Mouse (Mus musculus) liver (tissue): ENCODE measurements around the gene Psd.

ENCODE experiments used
- DNase-seq: peaks from one replicate; pipeline ENCODE4 v3.0.0-alpha.2; 2020; ENCODE audit warnings: mixed read lengths

Gene Psd

DNA sequence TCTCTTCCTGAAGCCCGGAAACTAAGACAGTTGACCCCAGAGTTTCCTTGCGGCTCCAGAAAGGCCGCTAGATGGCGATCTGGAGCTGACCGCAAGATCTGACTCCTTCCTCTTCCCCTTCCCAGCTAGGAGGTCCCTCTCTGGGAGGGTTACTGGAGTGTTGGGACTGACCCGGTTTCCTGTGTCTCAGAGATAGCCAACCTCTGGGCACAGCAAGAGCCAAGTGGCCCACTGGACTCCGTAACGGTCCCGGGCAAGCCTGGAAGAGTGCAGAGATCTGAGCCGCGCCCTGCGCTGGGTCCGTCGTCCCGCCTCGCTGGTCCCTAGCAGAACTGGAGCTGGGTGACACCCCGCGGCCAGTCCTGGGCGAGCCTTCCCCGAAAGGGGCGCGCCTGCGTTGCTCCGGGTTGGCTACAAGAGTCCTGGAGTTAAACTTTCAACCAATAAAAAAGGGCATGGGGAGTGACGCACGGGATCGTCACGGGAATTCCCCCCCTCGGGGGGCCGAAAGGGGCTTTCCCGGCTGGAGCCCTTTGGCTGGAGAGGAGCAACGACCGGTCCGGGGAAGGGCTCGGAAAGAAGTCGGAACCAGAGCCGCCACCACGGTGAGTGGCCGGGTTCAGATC lies 22.6 kb downstream of the Psd start, which contains the start of gene Nfkb2:
Gene Nfkb2 (plus strand): TSS at position 105 of the 626 bp plus-strand sequence.
- peak; percentile 93 for DNase-seq

GRCm38 (mm10) chr19:46303251-46304215 lies 23.4 kb downstream of the Psd start:
- no peak for DNase-seq

GRCm38 (mm10) chr19:46302551-46302950 lies 24.4 kb downstream of the Psd start:
- DNase-seq: no peak

DNA sequence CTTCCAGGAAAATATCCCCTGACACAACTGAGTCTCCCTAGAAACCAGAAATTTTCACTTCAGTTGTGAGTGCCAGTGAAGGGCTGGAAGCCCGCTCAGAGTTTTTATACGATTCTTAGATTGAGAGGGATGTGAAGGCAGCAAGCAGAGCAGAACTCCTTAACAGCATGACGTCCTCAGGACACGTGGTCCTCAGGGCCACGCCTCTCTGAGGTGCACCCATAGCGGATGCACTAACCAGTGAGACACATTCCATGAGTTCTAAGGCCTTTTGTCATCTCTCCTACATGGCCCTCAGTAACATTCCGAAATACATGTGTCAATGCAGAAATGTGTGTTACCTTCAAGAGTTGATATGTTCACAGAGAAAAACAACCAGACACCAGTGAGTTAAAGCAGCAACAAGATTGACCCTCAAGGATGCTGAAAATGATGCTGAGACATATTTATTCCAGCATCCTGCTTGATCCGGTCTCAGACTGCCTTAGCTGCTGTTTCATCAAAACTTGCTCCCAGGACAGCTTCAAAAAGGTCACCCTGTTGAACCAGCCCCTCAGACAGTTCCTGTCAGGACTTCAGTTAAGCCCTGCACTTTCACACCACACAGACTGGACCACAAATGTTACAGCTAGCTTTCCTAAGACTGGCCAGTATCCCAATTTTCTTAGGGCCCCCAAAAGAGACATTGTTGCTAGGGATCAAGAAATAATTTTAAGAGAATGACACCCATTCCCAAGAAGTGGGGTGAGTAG lies 26.5 kb downstream of the Psd start:
- DNase-seq: no peak

DNA sequence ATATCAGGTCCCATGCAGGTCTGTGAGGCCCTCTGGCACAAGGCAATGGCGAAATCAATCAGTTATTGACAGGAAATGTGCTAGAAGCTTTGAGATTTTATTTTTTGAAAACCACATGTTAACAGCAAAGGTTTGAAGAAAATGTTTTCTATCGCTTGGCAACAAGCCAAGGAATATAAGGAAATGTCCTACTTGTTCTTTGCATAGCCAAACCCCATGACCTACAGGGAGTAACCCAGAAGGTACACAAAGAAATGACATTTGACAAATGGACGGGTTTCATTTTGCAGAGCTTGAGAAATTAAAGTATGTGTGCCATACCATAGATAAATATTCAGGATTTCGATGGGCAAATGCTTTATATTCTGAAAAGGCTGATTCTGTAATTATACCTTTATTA lies 30.0 kb downstream of the Psd start:
- DNase-seq: no peak

DNA sequence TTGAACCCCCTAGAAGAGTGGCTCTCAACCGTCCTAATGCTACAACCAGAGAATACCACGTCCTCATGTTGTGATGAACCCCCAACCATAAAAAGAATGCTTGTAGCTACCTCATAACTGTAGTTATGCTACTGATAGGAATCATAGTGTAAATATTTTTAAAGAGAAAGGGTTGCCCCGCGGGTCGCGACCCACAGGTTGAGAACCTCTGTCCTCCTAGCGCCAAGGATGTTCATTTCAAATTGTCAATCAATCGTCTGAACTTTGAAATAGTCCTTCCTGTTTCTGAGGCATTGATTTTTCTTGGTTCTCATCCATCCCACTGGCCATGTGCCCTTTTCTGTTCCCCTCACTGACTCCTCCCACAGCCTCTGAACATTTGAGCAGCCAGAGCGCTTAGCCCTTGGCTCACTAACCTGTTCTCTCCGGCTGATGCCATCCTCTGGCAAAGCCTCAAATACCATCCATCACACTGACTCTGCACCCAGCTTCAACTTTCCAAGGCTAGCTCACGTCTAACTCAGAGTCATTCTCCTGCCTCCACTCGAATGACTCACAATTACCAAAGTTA lies 36.3 kb downstream of the Psd start:
- no peak for DNase-seq

DNA sequence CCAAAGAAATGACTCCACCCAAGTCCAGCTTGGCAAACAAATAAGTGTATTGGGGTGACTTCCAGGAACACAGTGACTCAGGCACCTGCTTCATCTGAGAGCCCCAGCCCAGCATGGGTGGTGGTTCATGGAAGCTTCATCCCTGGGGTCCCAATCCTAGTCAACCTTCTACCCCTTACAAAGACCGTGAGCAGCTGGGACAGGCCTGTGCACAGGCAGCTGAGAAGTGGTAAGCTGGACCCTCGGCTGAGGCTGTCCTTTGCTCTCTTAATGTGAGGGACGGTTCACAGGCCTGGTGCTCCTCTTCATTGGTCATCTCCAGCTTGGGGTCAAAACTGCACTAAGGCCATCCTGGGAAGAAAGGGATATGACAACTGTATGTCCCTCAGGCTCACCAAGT lies 39.4 kb downstream of the Psd start:
- DNase-seq: no peak

GRCm38 (mm10) chr19:46286926-46287325 lies 40.0 kb downstream of the Psd start:
- DNase-seq: no peak

- DNase-seq: no peak
Observed at GRCm38 (mm10) chr19:46286047-46286446, 40.9 kb downstream of the Psd start.

- DNase-seq: no peak
Observed at GRCm38 (mm10) chr19:46285631-46286030, 41.3 kb downstream of the Psd start.

GRCm38 (mm10) chr19:46284686-46285085 lies 42.3 kb downstream of the Psd start:
- DNase-seq: no peak

GRCm38 (mm10) chr19:46282081-46282849 lies 44.7 kb downstream of the Psd start:
- no peak for DNase-seq

DNA sequence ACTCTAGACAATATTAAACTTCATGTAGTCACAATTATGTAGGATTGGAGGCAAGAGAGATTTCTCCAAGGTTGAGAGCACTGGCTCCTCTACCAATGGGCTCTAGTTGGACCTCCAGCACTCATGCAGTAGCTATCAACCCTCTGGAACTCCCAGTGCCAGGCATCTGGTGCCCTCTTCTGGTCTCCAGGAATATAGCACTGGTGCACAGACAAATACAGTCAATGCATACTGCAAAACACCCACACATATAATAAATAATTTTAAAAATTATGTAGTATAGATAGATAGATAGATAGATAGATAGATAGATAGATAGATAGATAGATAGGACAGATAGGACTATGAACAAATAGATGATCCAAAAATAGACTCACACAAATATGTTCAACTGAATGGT lies 51.6 kb downstream of the Psd start:
- DNase-seq: peak; percentile 38

DNA sequence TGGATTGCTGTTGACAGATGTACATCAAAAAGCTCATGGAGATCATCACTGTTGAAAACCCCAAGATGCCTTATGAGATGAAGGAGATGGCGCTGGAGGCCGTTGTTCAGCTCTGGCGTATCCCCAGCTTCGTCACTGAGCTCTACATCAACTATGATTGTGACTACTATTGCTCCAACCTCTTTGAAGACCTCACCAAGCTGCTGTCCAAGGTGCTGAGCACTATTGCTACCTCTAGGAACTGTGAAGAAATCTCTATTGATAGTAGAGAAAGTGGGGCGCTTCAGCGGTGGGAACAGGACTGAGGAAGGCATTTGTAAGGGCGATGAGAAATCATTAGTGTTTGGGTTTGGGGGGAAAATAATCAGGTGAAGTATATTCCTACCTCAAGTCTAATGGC lies 62.2 kb downstream of the Psd start:
- DNase-seq: peak; percentile 18
